Mouse (Mus musculus) embryonic fibroblast, embryonic 13.5 days (primary cell): Measurements from ENCODE around the gene Grid2ip. TPM values are rescaled to one million over a fixed set of nuclear protein-coding genes. Genes with fewer than 3 reads are reported as not detected.

ENCODE experiments used
- H3K27ac ChIP-seq: 2 replicates; pipeline ENCODE4 v1.5.1; 2012; ENCODE audit warnings: low read length, control low read depth, inconsistent platforms; ENCODE audit not compliant: insufficient read depth
- H3K4me1 ChIP-seq: 2 replicates; pipeline ENCODE4 v1.6.1; 2011; ENCODE audit warnings: low read length; ENCODE audit not compliant: control insufficient read depth, insufficient read depth
- H3K4me3 ChIP-seq: 2 replicates; pipeline ENCODE4 v1.5.1; 2011; ENCODE audit warnings: mild to moderate bottlenecking, control low read depth, low read length; ENCODE audit not compliant: insufficient read depth
- CTCF ChIP-seq: IDR thresholded peaks from 2 replicates; pipeline ENCODE4 v1.5.1; 2011; ENCODE audit warnings: mild to moderate bottlenecking, control low read depth, low read length, moderate library complexity, borderline replicate concordance; ENCODE audit not compliant: insufficient read depth
- POLR2A ChIP-seq: IDR thresholded peaks from 2 replicates; pipeline ENCODE4 v1.6.1; 2011; ENCODE audit warnings: low read depth, mild to moderate bottlenecking, control low read depth, low read length, moderate library complexity
- polyA plus RNA-seq: library from polyadenylated mRNA; stranded (reverse); fragments of >200 nt; gene quantifications from 2 replicates; pipeline ENCODE4 v1.2.4, GENCODE M21; 2011; ENCODE audit warnings: low read depth; ENCODE audit not compliant: missing spikeins, insufficient read length

Grid2ip gene
- polyA plus RNA-seq, result not detected in 2 replicates

GRCm38 (mm10) chr5:143356686-143357388, at the start of gene Grid2ip:
TSS of gene Grid2ip (plus strand) at chr5:143357338.
- H3K27ac ChIP-seq, result no peak within 1 kb of the TSS
- TF ChIP-seq CTCF (no peak), POLR2A (no peak)
- H3K4me1 ChIP-seq, result no peaks in the 10 kb centered on the region
- H3K4me3 ChIP-seq, result no peak within 1 kb of the TSS

- Histone ChIP-seq H3K4me3 (no peak overlapping the region), H3K4me1 (no peaks in the 10 kb centered on the region), H3K27ac (no peak overlapping the region)
- TF ChIP-seq POLR2A, result no peak
- TF ChIP-seq CTCF, result no peak
Observed at GRCm38 (mm10) chr5:143308825-143309224, 48.3 kb upstream of the Grid2ip start.

- Histone ChIP-seq H3K4me3 (no peak overlapping the region), H3K4me1 (no peaks in the 10 kb centered on the region), H3K27ac (no peak overlapping the region)
- TF ChIP-seq CTCF, result no peak
- no peak for TF ChIP-seq POLR2A
Observed at GRCm38 (mm10) chr5:143309916-143310315, 47.2 kb upstream of the Grid2ip start.

GRCm38 (mm10) chr5:143311886-143312285, 45.3 kb upstream of the Grid2ip start:
- Histone ChIP-seq H3K27ac (no peak overlapping the region), H3K4me1 (no peaks in the 10 kb centered on the region), H3K4me3 (no peak overlapping the region)
- TF ChIP-seq POLR2A (no peak), CTCF (peak; percentile 79; the same call in 1 of the 2 replicates)

GRCm38 (mm10) chr5:143314183-143314729, 42.9 kb upstream of the Grid2ip start:
- no peaks in the 10 kb centered on the region for H3K4me1 ChIP-seq
- no peak for TF ChIP-seq POLR2A
- no peak for TF ChIP-seq CTCF
- peak overlapping the region; percentile 92 for H3K4me3 ChIP-seq
- peak overlapping the region; percentile 70; the same call in 1 of the 2 replicates for H3K27ac ChIP-seq

GRCm38 (mm10) chr5:143314730-143315513, 42.2 kb upstream of the Grid2ip start, which contains the start of gene E130309D02Rik:
TSS of gene E130309D02Rik (minus strand) at chr5:143315360.
- H3K4me1 ChIP-seq, result no peaks in the 10 kb centered on the region
- H3K4me3 ChIP-seq, result peak within 1 kb of the TSS; percentile 92
- peak within 1 kb of the TSS; percentile 70 for H3K27ac ChIP-seq
- TF ChIP-seq POLR2A, result peak; percentile 64
- TF ChIP-seq CTCF, result 0 out of 2 replicates have a peak, but pooled peaks have one; percentile 44

GRCm38 (mm10) chr5:143315514-143315888, 41.6 kb upstream of the Grid2ip start:
- Histone ChIP-seq H3K27ac (no peak overlapping the region), H3K4me1 (no peaks in the 10 kb centered on the region)

GRCm38 (mm10) chr5:143316605-143317287, 40.4 kb upstream of the Grid2ip start:
- Histone ChIP-seq H3K4me3 (no peak overlapping the region), H3K4me1 (no peaks in the 10 kb centered on the region), H3K27ac (no peak overlapping the region)
- TF ChIP-seq POLR2A (no peak), CTCF (no peak)

More at GRCm38 (mm10) chr5:143315514-143315888, 41.6 kb upstream of the Grid2ip start:
- TF ChIP-seq POLR2A (no peak), CTCF (no peak)
- no peak overlapping the region for H3K4me3 ChIP-seq

GRCm38 (mm10) chr5:143317288-143317610, 39.9 kb upstream of the Grid2ip start:
- TF ChIP-seq POLR2A (no peak), CTCF (no peak)
- H3K27ac ChIP-seq, result no peak overlapping the region
- no peaks in the 10 kb centered on the region for H3K4me1 ChIP-seq
- H3K4me3 ChIP-seq, result no peak overlapping the region
